ENCODE assay signal across 8 mouse cellular contexts in genomic region chr7:100495581-100496251, GRCm38 (mm10). TPM values are rescaled to one million over a fixed set of nuclear protein-coding genes. Genes with fewer than 3 reads are reported as not detected.
DNase-seq lines count a peak whose midpoint lies in the region; ATAC-seq lines count a peak whose summit lies in the region.

No protein-coding gene starts in this region.

- H3K4me3 ChIP-seq in embryonic facial prominence, embryonic 12.5 days: peak overlapping the region; percentile 22
- peak overlapping the region; percentile 54 for H3K4me3 ChIP-seq in heart, embryonic 15.5 days
- peak overlapping the region; percentile 80 for H3K4me3 ChIP-seq in liver, embryonic 11.5 days (ENCODE audit: low read depth, low read length)
- peak overlapping the region; percentile 56 for H3K4me3 ChIP-seq in stomach, embryonic 15.5 days (replicated peaks)

- peaks cover 30% of the 10 kb centered on the region for H3K36me3 ChIP-seq in embryonic facial prominence, embryonic 12.5 days
- H3K36me3 ChIP-seq in heart, embryonic 15.5 days: peaks cover 14% of the 10 kb centered on the region
- H3K36me3 ChIP-seq in liver, embryonic 11.5 days (ENCODE audit: control insufficient read depth, insufficient read depth, low read length): peaks cover 40% of the 10 kb centered on the region
- peaks cover 30% of the 10 kb centered on the region for H3K36me3 ChIP-seq in stomach, embryonic 15.5 days

- ATAC-seq in embryonic facial prominence, embryonic 12.5 days (ENCODE audit: insufficient number of reproducible peaks, insufficient read depth, low FRiP score, low TSS enrichment): peak; percentile 19; the same call in 1 of the 2 replicates
- peak; percentile 34 for ATAC-seq in heart, embryonic 15.5 days (replicated peaks; ENCODE audit: insufficient number of reproducible peaks, insufficient read depth, low FRiP score, low read depth)
- ATAC-seq in liver, embryonic 11.5 days (replicated peaks; ENCODE audit: low FRiP score): peak; percentile 37; the same call in 1 of the 2 replicates
- peak; percentile 67 for ATAC-seq in stomach, embryonic 15.5 days (ENCODE audit: insufficient read depth, low FRiP score, low read depth)

- peak overlapping the region; percentile 86 for H3K27ac ChIP-seq in embryonic facial prominence, embryonic 12.5 days
- peak overlapping the region; percentile 76 for H3K27ac ChIP-seq in heart, embryonic 15.5 days
- peak overlapping the region; percentile 83 for H3K27ac ChIP-seq in liver, embryonic 11.5 days (ENCODE audit: low read depth, low read length)
- H3K27ac ChIP-seq in stomach, embryonic 15.5 days: peak overlapping the region; percentile 85

- H3K4me1 ChIP-seq in embryonic facial prominence, embryonic 12.5 days: peaks cover 44% of the 10 kb centered on the region
- H3K4me1 ChIP-seq in heart, embryonic 15.5 days (replicated peaks): peaks cover 42% of the 10 kb centered on the region
- peaks cover 36% of the 10 kb centered on the region for H3K4me1 ChIP-seq in liver, embryonic 11.5 days (replicated peaks; ENCODE audit: control insufficient read depth, insufficient read depth, low read length)
- peaks cover 43% of the 10 kb centered on the region for H3K4me1 ChIP-seq in stomach, embryonic 15.5 days

- DNase-seq in ovary, postnatal 36 days (ENCODE audit: low spot score): peak; percentile 64
- DNase-seq in ovary, postnatal 10 days (ENCODE audit: low spot score): no peak
- DNase-seq in kidney, postnatal 10 days: peak; percentile 73
- DNase-seq in liver, embryonic 11.5 days (ENCODE audit: low spot score): no peak
- peak; percentile 83 to 84 for DNase-seq in monocyte, adult 2 months (ENCODE audit: low read depth in 1 of 2, low spot score in 2 of 2)

- H3K4me2 ChIP-seq in embryonic facial prominence, embryonic 12.5 days (replicated peaks): peak overlapping the region; percentile 95
- peak overlapping the region; percentile 85 for H3K4me2 ChIP-seq in heart, embryonic 15.5 days
- H3K4me2 ChIP-seq in liver, embryonic 11.5 days: peak overlapping the region; percentile 90
- peak overlapping the region; percentile 96 for H3K4me2 ChIP-seq in stomach, embryonic 15.5 days

- 0 out of 2 replicates have a peak, but pooled peaks cover 9% of the 10 kb centered on the region for H3K27me3 ChIP-seq in embryonic facial prominence, embryonic 12.5 days
- H3K27me3 ChIP-seq in heart, embryonic 15.5 days: no peaks in the 10 kb centered on the region
- no peaks in the 10 kb centered on the region for H3K27me3 ChIP-seq in liver, embryonic 11.5 days (replicated peaks; ENCODE audit: control insufficient read depth, insufficient read depth, low read length)
- H3K27me3 ChIP-seq in stomach, embryonic 15.5 days (replicated peaks): no peaks in the 10 kb centered on the region

- H3K9me3 ChIP-seq in embryonic facial prominence, embryonic 12.5 days: no peaks in the 10 kb centered on the region
- no peaks in the 10 kb centered on the region for H3K9me3 ChIP-seq in heart, embryonic 15.5 days (replicated peaks)
- no peaks in the 10 kb centered on the region for H3K9me3 ChIP-seq in liver, embryonic 11.5 days (ENCODE audit: control insufficient read depth, low read length)
- H3K9me3 ChIP-seq in stomach, embryonic 15.5 days: no peaks in the 10 kb centered on the region

- 25% methylated on average over 11 of the region's 11 CpGs for WGBS in embryonic facial prominence, embryonic 12.5 days
- 25% methylated on average over 11 of the region's 11 CpGs for WGBS in heart, embryonic 15.5 days
- WGBS in liver, embryonic 11.5 days: 28% methylated on average over 11 of the region's 11 CpGs
- 28% methylated on average over 11 of the region's 11 CpGs for WGBS in stomach, embryonic 15.5 days

- H3K9ac ChIP-seq in embryonic facial prominence, embryonic 12.5 days: 0 out of 2 replicates have a peak overlapping the region, but pooled peaks have one; percentile 12
- H3K9ac ChIP-seq in heart, embryonic 15.5 days: peak overlapping the region; percentile 33
- peak overlapping the region; percentile 80 for H3K9ac ChIP-seq in liver, embryonic 11.5 days (ENCODE audit: low read depth, low read length)
- H3K9ac ChIP-seq in stomach, embryonic 15.5 days: peak overlapping the region; percentile 10; the same call in 1 of the 2 replicates

RNA-seq across cellular contexts. Expression of gene Ucp2, which starts 2.6 kb away (rescaled TPM):
- polyA plus RNA-seq in embryonic facial prominence, embryonic 12.5 days (2016; fragmentation: Nextera tagmentation; extraction: Ambion mirVana): 130 and 164 TPM in 2 replicates
- polyA plus RNA-seq in heart, embryonic 15.5 days (2015; fragmentation: Nextera tagmentation; extraction: Ambion mirVana): 109 and 179 TPM in 2 replicates
- 487 and 491 TPM in 2 replicates for polyA plus RNA-seq in liver, embryonic 11.5 days (2014; fragmentation: Nextera tagmentation; extraction: Ambion mirVana)
- polyA plus RNA-seq in stomach, embryonic 15.5 days (2015; fragmentation: Nextera tagmentation; extraction: Ambion mirVana): 308 and 326 TPM in 2 replicates

RNA-seq across cellular contexts. Expression of gene Dnajb13, which starts 19.0 kb away (rescaled TPM):
- polyA plus RNA-seq in embryonic facial prominence, embryonic 12.5 days (2016; fragmentation: Nextera tagmentation; extraction: Ambion mirVana): 0.14 and 0.19 TPM in 2 replicates
- 0.18 and 0.70 TPM in 2 replicates for polyA plus RNA-seq in heart, embryonic 15.5 days (2015; fragmentation: Nextera tagmentation; extraction: Ambion mirVana)
- polyA plus RNA-seq in liver, embryonic 11.5 days (2014; fragmentation: Nextera tagmentation; extraction: Ambion mirVana): 1.2 and 1.6 TPM in 2 replicates
- polyA plus RNA-seq in stomach, embryonic 15.5 days (2015; fragmentation: Nextera tagmentation; extraction: Ambion mirVana): 0.52 and 0.74 TPM in 2 replicates

RNA-seq across cellular contexts. Expression of gene Ucp3, which starts 22.9 kb away (rescaled TPM):
- not detected in 2 replicates for polyA plus RNA-seq in embryonic facial prominence, embryonic 12.5 days (2016; fragmentation: Nextera tagmentation; extraction: Ambion mirVana)
- polyA plus RNA-seq in heart, embryonic 15.5 days (2015; fragmentation: Nextera tagmentation; extraction: Ambion mirVana): 0.11 and 0.29 TPM in 2 replicates
- not detected in 2 replicates for polyA plus RNA-seq in liver, embryonic 11.5 days (2014; fragmentation: Nextera tagmentation; extraction: Ambion mirVana)
- polyA plus RNA-seq in stomach, embryonic 15.5 days (2015; fragmentation: Nextera tagmentation; extraction: Ambion mirVana): 0.05 TPM in 2 replicates

RNA-seq across cellular contexts. Expression of gene Coa4, which starts 41.2 kb away (rescaled TPM):
- 14.9 and 15.7 TPM in 2 replicates for polyA plus RNA-seq in embryonic facial prominence, embryonic 12.5 days (2016; fragmentation: Nextera tagmentation; extraction: Ambion mirVana)
- polyA plus RNA-seq in heart, embryonic 15.5 days (2015; fragmentation: Nextera tagmentation; extraction: Ambion mirVana): 20.3 and 21.1 TPM in 2 replicates
- polyA plus RNA-seq in liver, embryonic 11.5 days (2014; fragmentation: Nextera tagmentation; extraction: Ambion mirVana): 26.3 and 27.5 TPM in 2 replicates
- polyA plus RNA-seq in stomach, embryonic 15.5 days (2015; fragmentation: Nextera tagmentation; extraction: Ambion mirVana): 31.5 and 32.7 TPM in 2 replicates

Comparison
In these comparisons a context has a peak if more than half of its experiments do, and no peak if none do; other contexts are left out.
1. DNase-seq: peak in ovary, postnatal 36 days (single experiment), kidney, postnatal 10 days (single experiment) and monocyte, adult 2 months (2 of 2); none in ovary, postnatal 10 days (single experiment) and liver, embryonic 11.5 days (single experiment).
2. H3K4me3 ChIP-seq: peak in every context shown above with its lines; median percentile 80 in liver, embryonic 11.5 days; 56 in stomach, embryonic 15.5 days; 54 in heart, embryonic 15.5 days; 22 in embryonic facial prominence, embryonic 12.5 days.
3. H3K9ac ChIP-seq: peak in every context shown above with its lines; median percentile 80 in liver, embryonic 11.5 days; 33 in heart, embryonic 15.5 days; 12 in embryonic facial prominence, embryonic 12.5 days; 10 in stomach, embryonic 15.5 days.
4. Peak in every context shown above with its lines, with median percentiles within 50 percentile points of each other: ATAC-seq, H3K27ac ChIP-seq and H3K4me2 ChIP-seq.